Mouse (Mus musculus): ENCODE data around the gene Carns1. TPM values are rescaled to one million over a fixed set of nuclear protein-coding genes. Genes with fewer than 3 reads are reported as not detected.
A peak's percentile ranks its signal among the peaks of the same experiment; 100 is the strongest.

The Carns1 gene
- total and polyA plus RNA-seq, 2 experiments: 0.65 to 1.9 TPM

DNA sequence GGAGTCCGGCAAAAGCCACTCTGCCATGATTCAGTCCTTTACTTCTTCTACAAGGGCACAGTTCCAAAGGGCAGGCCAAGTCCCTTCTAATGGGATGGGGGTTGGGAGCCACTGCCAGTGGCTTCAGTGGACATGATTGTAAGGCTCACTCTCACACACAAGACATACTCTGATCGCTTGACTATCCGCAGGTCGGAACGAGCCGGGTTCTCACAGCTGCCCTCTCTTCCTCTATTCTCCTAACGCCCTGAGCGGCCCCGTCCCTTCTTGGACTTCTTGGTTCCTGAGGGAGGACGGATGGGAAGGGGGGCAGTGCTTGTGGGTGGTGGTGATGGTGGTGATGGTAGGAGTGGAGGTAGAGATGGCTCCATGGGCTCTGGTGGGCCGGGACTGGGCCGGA, 18.5 kb downstream of the Carns1 start:
- Histone ChIP-seq H3K36me3 (ENCODE audit: control insufficient read depth, insufficient read depth, low read length) (peaks cover 13% of the 10 kb centered on the region; the same call in 1 of the 2 replicates), H3K9ac (ENCODE audit: low read depth, low read length) (no peak overlapping the region), H3K27me3 (ENCODE audit: control insufficient read depth, insufficient read depth, low read length) (no peaks in the 10 kb centered on the region), H3K27ac (replicated peaks; ENCODE audit: insufficient read depth, low read depth, low read length) (no peak overlapping the region), H3K79me2 (ENCODE audit: control insufficient read depth, insufficient read depth, low read length) (no peaks in the 10 kb centered on the region), H3K4me1 (ENCODE audit: control insufficient read depth, insufficient read depth, low read length) (no peaks in the 10 kb centered on the region), H3K4me3 (ENCODE audit: insufficient read depth, low read depth, low read length) (no peak overlapping the region)
- no peak for DNase-seq (ENCODE audit: extremely low read depth, low read depth, low spot score)
- no peak for TF ChIP-seq POLR2A (IDR thresholded peaks at IDR 0.05; ENCODE audit: extremely low read depth, insufficient read depth, low read length)
- no peak for TF ChIP-seq CTCF (IDR thresholded peaks at IDR 0.05; ENCODE audit: low read depth, low read length)
- 89% methylated on average over 12 of the region's 12 CpGs for WGBS

DNA sequence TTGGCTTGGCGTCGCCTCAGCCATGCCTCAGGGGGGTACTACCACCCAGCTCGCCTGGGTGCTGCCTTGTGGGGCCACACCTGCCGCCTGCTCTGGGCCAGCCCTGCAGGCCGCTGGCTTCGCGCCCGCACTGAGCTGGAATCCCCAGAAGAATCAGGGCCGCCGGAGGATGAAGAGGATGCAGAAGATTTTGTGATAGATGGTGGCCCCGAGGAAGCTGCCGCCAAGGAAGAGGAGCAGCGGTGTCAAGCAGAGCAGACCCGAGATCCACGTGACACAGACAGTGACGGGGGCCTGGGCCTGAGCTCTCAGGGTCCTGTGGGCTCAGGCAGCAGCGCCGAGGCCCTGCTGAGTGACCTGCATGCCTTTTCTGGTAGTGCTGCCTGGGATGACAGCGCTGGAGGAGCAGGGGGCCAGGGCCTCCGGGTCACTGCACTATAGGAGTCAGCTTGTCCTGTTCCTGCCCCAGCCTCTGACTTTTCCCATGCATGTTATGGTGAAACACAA, 19.2 kb downstream of the Carns1 start:
- Histone ChIP-seq H3K4me1 (ENCODE audit: control insufficient read depth, insufficient read depth, low read length) (no peaks in the 10 kb centered on the region), H3K27me3 (ENCODE audit: control insufficient read depth, insufficient read depth, low read length) (no peaks in the 10 kb centered on the region), H3K4me3 (ENCODE audit: insufficient read depth, low read depth, low read length) (no peak overlapping the region), H3K9ac (ENCODE audit: low read depth, low read length) (no peak overlapping the region), H3K27ac (replicated peaks; ENCODE audit: insufficient read depth, low read depth, low read length) (no peak overlapping the region), H3K36me3 (ENCODE audit: control insufficient read depth, insufficient read depth, low read length) (peaks cover 9% of the 10 kb centered on the region; the same call in 1 of the 2 replicates), H3K79me2 (ENCODE audit: control insufficient read depth, insufficient read depth, low read length) (no peaks in the 10 kb centered on the region)
- DNase-seq (ENCODE audit: extremely low read depth, low read depth, low spot score): no peak
- WGBS: 78% methylated on average over 20 of the region's 20 CpGs
- TF ChIP-seq CTCF (IDR thresholded peaks at IDR 0.05; ENCODE audit: low read depth, low read length) (no peak), POLR2A (IDR thresholded peaks at IDR 0.05; ENCODE audit: extremely low read depth, insufficient read depth, low read length) (no peak)

DNA sequence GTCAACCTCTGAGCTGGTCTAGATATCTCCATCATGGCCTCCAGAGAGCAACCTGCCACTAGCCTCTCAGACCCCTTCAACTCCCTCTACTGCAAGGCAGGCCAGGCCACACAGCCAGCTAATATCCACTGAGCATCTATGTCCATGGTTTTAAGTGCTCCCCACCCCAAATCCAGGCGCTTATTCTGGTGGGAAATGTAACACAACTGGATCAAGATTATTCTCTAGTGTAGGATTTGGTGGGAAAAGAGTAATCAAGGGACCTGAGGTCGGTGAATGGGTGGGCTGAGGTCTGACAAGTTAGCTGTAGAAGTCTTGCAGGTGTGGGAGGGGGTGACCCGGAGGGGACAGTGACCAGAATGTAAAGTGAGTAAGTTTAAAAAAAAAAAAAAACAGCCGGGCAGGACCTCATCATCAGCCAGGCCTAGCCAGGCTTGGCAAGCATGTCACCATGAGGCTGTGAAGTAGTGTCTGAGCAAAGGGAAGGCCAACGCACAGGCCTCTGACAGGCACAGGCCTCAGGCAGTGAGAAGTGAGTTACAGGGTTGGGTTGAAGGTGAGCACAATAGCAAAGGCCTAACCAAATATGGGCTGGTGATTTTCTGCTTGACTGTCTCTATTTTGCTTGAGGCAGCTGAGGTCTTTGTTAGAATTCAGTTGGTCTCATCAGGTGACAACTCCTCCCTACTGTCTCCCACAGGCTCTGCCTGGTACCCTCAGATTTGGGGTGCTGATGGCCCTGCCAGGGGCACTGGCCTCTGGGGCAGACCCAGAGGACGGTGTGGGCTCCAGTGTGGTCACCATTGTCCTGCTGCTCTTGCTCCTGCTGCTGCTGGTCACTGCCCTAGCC, 19.8 kb downstream of the Carns1 start:
- Histone ChIP-seq H3K9ac (ENCODE audit: low read depth, low read length) (no peak overlapping the region), H3K4me3 (ENCODE audit: insufficient read depth, low read depth, low read length) (no peak overlapping the region), H3K27me3 (ENCODE audit: control insufficient read depth, insufficient read depth, low read length) (no peaks in the 10 kb centered on the region), H3K36me3 (ENCODE audit: control insufficient read depth, insufficient read depth, low read length) (peaks cover 7% of the 10 kb centered on the region; the same call in 1 of the 2 replicates), H3K27ac (replicated peaks; ENCODE audit: insufficient read depth, low read depth, low read length) (no peak overlapping the region), H3K4me1 (ENCODE audit: control insufficient read depth, insufficient read depth, low read length) (peaks cover under 1% of the 10 kb centered on the region; the same call in 1 of the 2 replicates), H3K79me2 (ENCODE audit: control insufficient read depth, insufficient read depth, low read length) (no peaks in the 10 kb centered on the region)
- DNase-seq (ENCODE audit: extremely low read depth, low read depth, low spot score): no peak
- TF ChIP-seq CTCF (IDR thresholded peaks at IDR 0.05; ENCODE audit: low read depth, low read length) (no peak), POLR2A (IDR thresholded peaks at IDR 0.05; ENCODE audit: extremely low read depth, insufficient read depth, low read length) (no peak)
- WGBS: 74% methylated on average over 6 of the region's 6 CpGs

DNA sequence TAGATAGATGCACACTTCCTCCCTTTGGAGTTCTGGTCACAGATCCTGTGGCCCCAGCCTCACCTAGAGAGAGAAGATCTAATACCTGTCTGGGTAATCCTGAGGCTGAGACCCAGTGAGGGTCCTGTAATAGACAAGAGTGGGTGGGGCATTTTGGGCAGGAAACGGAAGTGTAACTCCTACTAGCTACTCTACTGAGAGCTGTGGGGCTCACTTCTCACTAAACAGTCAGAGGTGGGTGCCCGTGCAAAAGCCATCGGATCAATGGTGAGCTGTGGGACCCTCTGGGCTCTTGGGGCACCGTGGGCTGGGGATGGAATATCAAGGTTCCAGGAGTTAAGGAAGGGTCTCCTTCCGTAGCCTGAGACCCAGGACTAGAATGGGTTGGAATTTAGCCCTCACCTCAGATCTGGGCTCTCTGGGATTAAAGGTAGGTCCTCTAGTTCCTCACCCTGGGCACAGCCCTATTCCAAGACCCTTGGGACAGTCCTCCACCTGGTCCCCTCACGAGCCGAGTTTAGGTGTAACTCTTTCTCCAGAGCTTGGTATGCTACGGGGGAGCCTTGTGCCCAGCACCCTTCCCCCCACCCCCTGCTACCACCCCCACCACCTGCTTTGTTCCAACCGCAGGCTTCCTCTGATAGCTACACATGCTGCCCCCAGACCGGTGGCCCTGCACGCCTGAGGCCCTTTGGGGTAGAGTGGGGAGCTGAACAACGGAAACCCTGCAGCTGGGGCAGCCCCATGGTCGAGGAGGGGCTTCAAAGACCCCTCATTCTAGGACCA, 20.6 kb downstream of the Carns1 start:
- Histone ChIP-seq H3K27me3 (ENCODE audit: control insufficient read depth, insufficient read depth, low read length) (no peaks in the 10 kb centered on the region), H3K9ac (ENCODE audit: low read depth, low read length) (0 out of 2 replicates have a peak overlapping the region, but pooled peaks have one; percentile 7), H3K36me3 (ENCODE audit: control insufficient read depth, insufficient read depth, low read length) (peaks cover 7% of the 10 kb centered on the region; the same call in 1 of the 2 replicates), H3K79me2 (ENCODE audit: control insufficient read depth, insufficient read depth, low read length) (peaks cover 5% of the 10 kb centered on the region; the same call in 1 of the 2 replicates), H3K4me3 (ENCODE audit: insufficient read depth, low read depth, low read length) (no peak overlapping the region; the same call in 1 of the 2 replicates), H3K4me1 (ENCODE audit: control insufficient read depth, insufficient read depth, low read length) (peaks cover 8% of the 10 kb centered on the region), H3K27ac (replicated peaks; ENCODE audit: insufficient read depth, low read depth, low read length) (no peak overlapping the region)
- no peak for TF ChIP-seq POLR2A (IDR thresholded peaks at IDR 0.05; ENCODE audit: extremely low read depth, insufficient read depth, low read length)
- no peak for TF ChIP-seq CTCF (IDR thresholded peaks at IDR 0.05; ENCODE audit: low read depth, low read length)
- no peak for DNase-seq (ENCODE audit: extremely low read depth, low read depth, low spot score)
- 78% methylated on average over 13 of the region's 13 CpGs for WGBS

DNA sequence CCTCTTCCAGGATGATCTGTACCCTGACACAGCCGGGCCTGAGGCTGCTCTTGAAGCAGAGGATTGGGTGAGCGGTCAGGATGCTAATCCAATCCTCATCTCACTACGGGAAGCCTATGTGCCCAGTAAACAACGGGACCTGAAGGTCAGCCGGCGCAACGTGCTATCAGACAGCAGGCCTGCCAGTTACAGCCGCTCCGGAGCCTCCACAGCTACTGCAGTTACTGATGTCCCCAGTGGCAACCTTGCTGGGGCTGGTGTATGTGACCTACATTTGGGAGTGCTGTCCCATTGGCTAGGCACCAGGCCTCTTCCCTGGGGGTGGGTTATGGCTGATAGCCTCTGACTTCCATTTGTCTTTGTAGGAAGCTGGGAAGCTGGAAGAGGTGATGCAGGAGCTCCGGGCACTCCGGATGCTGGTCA, 22.0 kb downstream of the Carns1 start, which contains the start of gene Ptprcap:
Gene Ptprcap, plus strand, starts transcription at position 373 of the 423 bp plus-strand sequence.
- 67% methylated on average over 11 of the region's 11 CpGs for WGBS
- H3K79me2 ChIP-seq (ENCODE audit: control insufficient read depth, insufficient read depth, low read length): peaks cover 15% of the 10 kb centered on the region; the same call in 1 of the 2 replicates
- no peaks in the 10 kb centered on the region for H3K27me3 ChIP-seq (ENCODE audit: control insufficient read depth, insufficient read depth, low read length)
- peaks cover 4% of the 10 kb centered on the region; the same call in 1 of the 2 replicates for H3K36me3 ChIP-seq (ENCODE audit: control insufficient read depth, insufficient read depth, low read length)
- H3K9ac ChIP-seq (ENCODE audit: low read depth, low read length): no peak within 1 kb of the TSS
- H3K4me1 ChIP-seq (ENCODE audit: control insufficient read depth, insufficient read depth, low read length): peaks cover 14% of the 10 kb centered on the region
- TF ChIP-seq POLR2A (IDR thresholded peaks at IDR 0.05; ENCODE audit: extremely low read depth, insufficient read depth, low read length): no peak
- TF ChIP-seq CTCF (IDR thresholded peaks at IDR 0.05; ENCODE audit: low read depth, low read length): no peak
- H3K27ac ChIP-seq (replicated peaks; ENCODE audit: insufficient read depth, low read depth, low read length): no peak within 1 kb of the TSS
- no peak within 1 kb of the TSS for H3K4me3 ChIP-seq (ENCODE audit: insufficient read depth, low read depth, low read length)
- no peak for DNase-seq (ENCODE audit: extremely low read depth, low read depth, low spot score)
